Mouse (Mus musculus) thymus, adult 18-20 months (tissue): ENCODE results near the gene Myo3b.
"Not testable (repeated sequence)": the region's sequence is repeated elsewhere in the genome, so short reads cannot be mapped to it uniquely, and the experiment has no call there.

Experiments
- DNase-seq, 2 experiments: peaks; one replicate each; pipeline ENCODE4 v3.0.0; 2022; ENCODE audit warnings: mixed read lengths in 2 of 2

The Myo3b gene

DNA sequence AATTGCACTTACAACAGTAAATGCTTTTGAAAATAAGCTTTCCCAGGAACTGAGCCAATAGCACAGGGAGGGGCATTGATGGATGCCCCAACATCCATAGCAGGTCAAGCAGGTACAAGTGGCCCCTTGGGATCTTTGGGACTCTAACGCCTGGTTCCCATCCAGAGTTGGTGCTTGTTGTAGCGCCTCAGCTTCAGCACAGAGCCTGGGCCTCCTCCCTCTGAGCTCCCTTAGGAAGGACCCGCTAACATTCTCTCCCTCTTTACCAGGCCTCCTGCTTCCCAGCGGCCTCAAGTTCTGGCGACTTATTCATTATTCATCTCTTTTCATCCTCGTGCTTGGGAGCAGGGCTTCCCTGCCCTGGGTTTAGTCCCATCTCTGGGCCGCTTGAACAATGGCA, at the start of gene Myo3b:
Gene Myo3b (plus strand): TSS at position 375 of the 400 bp plus-strand sequence.
- DNase-seq = no peak

DNA sequence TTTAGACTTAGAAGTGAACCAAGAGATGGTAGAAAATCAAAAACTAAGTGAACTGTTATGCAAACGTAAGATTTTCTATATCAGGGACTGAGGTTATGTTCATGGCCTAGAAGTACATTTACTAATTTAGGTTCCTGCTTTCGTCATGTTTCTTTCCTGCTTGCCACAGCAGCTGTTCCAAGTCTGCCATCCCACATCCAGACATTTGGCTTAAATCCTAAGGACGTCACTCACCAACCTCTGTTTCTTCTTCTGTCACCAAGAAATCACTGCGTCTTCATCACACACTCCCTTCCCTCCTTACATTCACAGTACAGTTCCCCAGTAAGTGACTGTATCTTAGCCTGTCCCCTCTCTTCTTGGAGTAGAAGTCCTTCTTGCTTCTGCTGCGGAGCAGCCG, 49.7 kb upstream of the Myo3b start:
- DNase-seq = no peak

DNA sequence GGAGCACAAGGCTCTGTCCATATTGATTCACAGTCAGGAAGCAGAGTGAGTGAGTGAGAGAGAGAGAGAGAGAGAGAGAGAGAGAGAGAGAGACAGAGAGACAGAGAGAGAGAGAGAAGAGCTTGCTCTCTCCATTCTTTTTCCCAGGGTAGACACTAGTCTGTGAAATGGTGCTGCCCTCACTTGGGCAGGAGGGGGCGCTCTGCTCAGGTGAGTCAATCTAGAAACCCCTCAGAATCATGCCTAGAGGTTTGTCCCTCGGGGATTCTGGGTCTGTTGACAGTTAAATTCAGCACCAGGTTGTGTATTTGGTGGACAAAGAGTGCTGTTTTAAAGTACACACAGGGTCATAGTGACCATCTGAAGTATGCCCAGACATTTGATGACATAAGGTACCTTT, 48.3 kb upstream of the Myo3b start:
- no peak for DNase-seq

DNA sequence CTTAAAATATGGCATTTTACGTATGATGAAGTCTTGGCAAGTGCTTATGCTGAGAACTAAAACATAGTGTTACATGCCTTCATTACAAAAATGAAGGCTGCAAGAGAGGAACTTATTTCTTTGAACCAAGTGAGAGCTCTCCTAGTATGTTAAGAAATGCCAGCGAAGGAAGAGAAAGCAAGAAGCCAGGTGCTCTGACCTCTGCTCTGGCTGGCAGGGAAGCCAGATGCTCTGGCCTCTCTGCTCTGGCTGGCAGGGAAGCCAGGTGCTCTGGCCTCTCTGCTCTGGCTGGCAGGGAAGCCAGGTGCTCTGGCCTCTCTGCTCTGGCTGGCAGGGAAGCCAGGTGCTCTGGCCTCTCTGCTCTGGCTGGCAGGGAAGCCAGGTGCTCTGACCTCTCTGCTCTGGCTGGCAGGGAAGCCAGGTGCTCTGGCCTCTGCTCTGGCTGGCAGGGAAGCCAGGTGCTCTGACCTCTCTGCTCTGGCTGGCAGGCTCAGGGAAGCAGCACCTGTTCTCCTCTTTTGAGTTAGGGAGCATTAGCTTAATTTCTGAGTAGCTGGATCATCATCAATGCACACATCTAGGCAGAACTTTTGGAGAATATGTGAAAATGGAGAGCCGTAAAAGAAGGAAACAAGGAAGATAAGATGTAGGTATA, 44.7 kb upstream of the Myo3b start:
- DNase-seq = not testable (repeated sequence)

DNA sequence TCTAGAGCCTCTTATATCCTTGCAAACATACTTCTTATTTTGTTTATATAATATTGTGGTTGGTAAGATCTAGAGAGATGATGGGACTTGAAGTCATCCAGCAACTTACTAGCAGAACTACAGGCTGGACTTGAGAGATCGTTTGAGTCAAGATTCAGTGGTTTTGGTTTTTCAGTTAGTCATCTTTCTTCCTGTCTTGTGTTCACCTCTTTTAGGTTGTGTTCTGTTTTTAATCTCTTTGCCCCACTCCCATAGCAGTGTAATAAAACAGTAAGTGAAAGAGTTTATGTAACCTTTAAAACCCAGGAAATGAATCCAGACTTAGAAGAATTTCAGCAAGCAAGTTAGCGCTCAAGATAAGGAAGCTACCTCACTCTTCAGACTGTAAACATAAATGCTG, 44.1 kb upstream of the Myo3b start:
- DNase-seq = no peak

DNA sequence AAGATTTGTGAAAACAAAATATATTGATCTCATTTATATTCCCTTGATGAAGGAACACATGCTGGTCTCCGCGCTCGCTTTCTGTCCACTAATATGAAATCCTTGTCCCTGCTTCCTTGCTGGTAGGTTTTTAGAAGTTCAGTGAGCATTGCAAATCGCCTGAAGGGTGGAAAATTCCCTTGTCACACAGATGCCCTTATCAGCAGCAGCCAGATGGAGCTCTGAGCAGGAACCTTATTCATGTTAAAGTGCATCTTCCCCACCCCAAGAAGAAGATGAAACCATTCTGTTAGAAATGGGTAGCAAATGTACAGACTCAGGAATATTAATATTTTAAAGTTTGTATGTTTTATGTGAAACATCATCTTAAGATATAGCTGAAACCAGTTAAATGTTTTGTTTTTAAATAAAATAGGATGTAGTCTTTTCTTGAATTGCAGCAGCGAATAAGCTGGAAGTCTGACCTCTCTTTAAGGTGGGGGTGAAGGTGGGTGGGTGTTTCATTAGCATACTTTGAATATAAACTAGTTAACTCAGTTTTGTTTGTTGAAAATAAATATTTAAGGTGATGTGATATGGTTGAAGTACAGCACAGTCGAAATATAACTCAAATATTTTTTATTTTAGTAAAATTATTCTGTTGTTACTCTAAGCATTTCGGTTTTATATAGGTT, 39.7 kb upstream of the Myo3b start:
- no peak for DNase-seq

DNA sequence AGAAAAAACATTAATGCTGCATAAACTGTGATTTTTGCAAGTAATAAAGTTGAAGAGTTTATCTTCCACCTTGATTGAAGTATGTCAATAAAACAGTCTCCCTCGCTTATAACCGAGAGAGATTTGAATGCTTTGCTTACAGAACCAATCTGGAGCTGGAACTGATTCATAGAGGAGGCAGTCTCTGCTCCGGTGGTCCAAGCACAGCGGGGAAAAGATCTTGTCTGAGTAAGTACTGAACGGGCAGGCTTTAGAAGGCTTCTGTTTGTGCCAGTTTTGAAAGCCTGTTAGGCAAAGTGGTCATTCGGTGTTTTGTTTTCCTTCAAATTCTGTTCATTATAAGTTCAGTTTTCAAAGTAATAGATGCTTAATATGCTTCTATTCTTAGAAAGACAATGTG, 38.6 kb upstream of the Myo3b start:
- DNase-seq = no peak

DNA sequence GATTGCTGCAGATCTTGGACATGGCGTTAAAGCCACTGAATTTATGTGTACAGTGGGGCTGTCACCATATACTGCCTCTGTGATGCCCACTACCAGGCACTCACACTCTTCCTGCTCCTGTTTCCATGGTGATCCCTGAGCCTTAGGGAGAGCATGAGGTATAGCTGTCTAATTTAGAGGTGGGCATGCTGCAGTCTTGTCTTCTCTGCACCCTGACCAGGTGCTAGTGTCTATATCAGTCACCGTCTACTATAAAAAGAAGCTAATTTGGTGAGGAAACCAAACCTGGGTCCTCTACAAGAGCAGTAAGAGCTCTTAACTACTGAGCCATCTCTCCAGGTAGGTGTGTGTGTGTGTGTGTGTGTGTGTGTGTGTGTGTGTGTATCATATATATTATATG, 32.4 kb upstream of the Myo3b start:
- no peak for DNase-seq

DNA sequence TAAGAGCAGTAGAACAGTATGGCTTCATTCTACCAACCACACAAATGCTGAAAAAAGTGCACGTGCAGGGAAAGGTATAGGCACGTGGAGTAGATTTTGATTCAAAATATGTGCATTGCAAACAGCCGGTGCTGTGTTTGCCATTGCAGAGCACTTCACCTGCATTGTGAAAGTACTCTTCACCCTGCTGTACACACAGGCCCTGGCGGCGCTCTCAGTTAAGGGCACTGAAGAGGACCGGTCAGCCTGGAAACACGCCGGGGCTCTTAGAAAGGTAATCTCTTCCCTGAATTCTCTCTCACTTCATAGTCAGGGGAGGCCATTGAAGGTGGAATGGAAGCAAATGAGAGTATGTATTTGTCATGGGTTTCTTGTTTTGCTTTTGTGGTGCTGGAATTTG, 26.0 kb upstream of the Myo3b start:
- no peak for DNase-seq

DNA sequence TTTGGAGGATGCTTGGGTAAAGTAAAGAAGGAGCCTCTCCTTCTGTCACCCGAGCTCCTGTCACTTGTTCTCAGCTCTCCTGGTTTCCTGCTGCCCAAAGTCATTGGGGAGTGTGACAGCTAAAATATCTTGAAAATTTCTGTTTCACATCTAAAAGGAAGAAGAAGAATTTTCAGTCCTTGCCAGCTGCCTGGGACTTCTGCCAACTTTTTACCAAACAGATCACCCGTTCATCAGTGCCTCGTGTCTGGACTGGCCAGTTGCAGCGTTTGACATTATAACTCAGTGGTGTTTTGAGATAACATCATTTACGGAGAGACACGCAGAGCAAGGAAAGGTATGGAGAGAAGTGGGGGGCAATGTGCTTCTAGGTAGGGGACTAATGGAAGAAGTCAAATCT, 20.7 kb upstream of the Myo3b start:
- no peak for DNase-seq

DNA sequence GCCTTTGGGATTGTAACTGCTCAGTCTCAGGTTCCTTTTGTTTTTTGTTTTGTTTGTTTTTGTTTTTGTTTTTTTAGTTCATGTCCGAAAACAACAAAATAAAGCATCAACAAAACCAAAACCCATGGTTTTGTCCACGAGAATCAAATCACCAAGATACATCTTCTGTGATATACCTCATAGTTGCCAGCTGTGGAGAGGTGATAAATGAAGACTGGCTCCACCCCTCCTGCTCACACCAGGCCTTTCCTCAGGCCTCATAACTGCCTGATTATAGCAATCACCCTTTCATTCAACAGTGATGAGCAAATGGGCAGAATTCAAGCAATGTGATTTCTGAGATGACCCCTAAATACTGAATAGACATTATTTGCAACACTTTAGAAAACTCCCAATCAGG, 14.5 kb upstream of the Myo3b start:
- DNase-seq = no peak

DNA sequence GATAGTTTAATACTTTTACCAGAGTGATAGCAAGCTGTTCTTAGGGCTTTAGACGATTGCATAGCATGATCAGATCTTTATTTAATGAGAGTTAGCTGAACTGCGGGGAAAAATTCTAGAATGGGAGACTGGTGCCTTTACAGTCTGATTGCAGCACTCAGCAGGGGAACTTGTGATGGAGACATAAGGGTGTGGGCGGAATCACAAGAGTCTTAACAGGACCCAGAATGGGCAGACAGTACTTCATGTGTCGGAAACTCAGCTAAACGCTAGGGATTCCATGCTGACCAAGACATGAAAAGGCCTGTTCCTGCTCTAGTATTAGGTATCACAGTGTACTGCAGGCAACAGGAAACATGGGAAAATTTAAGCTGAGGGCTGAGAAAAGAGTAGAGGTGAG, 13.2 kb upstream of the Myo3b start:
- DNase-seq = no peak

DNA sequence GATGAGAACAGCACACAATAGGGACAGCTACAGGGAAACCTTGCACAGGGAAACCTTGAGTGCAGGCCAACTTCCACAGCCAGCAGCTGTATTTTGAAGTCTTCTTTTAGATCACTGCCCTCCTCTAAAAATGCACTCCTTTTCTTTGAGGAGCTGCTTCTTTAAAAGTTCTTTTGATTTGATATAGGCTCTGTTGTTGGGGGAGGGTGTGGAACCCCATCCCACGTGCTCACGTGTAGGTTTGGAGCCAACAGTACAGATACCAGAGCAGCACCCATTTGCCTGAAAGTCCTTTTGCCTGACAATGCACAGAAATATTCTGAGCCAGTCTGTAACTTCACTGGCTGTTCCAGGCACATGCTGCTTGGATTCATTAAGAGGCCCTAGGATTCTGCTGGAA, 7.5 kb upstream of the Myo3b start:
- no peak for DNase-seq

DNA sequence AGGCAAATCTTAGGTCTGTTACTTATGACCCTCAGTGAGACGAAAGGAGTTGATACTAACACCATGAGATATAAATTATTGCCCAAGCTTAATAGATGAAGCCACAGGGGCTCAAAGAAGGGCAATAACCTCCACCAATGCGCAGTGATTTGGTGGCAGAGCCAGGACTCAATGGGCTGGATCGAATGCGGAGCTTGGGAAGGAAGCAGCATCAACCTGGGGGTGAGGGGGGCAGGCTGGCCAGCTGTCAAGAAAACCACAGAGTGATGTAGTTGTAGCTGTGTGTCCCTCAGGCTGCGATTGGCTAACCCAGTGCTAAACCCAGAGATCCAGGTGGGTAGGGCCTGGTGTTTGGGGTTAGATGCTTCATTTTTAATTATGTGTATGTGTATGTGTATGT, 4.0 kb upstream of the Myo3b start:
- DNase-seq = no peak

DNA sequence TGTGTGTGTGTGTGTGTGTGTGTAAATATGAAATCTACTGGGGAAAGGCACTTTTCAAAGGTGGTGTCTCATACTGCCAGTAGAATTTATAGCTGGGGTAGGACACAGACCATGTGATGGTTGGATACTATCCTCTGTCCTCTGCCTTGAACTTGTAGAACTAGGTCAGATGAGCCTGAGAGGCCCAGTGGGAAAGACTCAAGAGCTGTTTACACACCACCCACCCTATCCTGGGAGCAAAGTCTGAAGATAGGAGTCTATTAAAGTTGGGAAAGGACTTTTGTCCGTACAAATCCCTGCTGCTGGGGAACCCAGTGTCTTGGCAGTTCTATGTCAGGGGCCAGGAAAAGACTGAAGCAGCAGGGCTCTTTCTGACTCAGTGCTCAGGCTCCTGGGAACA, 3.6 kb upstream of the Myo3b start:
- no peak for DNase-seq

DNA sequence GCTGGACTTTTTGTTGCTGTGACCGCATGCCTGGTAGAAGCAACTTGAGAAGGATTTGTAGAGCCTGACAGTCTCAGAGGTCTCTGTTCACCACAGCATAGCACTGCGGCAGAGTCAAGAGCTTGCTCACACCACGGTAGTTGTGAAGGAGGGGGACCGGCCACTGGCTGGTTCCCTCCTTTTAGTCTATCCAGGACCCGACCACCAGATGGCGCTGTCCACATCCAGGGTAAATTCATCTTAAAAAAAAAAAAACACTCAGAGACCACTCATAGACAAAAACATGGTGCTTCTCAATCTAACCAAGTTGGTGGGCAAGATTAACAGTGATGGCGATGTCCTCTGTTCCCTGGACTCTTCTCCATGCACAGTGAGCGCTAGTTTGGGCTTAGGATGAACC, 1.7 kb upstream of the Myo3b start:
- no peak for DNase-seq

DNA sequence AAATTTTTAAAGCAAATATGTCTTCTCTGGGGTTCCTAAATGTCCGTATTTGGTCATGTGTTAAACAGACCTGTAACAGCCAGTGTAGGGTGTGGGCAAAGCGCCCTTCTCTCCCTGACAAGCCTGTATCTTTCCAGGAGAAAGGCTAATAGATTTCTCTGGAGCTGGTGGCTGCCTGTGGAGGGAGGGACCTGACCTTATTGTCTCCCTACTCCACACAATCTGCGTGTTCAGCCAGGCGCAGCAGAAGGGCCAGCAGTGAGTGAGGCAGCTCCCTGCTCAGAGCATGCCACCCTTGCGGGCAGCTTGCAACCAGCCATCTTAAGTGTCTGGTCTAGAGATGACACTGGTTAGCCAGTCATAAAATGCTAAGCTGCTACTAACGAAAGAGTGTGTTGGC, 5.5 kb downstream of the Myo3b start:
- DNase-seq = no peak

DNA sequence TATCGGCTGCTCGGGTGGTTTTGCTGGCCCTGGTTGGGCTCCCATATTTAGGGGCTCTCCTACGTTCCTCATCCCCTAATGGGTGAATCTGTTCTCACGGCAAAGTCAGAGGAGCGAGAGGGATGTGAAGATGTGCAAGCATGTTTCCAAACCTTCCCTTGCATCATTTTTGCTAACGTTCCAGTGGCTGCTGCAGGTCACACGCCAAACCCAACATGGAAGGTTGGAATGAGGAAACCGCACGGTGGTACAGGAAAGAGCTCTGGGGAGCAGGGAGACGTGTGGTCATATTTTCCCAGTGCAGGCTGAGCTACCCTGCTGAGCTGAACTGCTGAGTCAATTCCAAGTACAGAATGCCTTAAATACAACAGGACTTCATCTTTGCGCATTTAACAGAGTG, 8.9 kb downstream of the Myo3b start:
- DNase-seq = no peak

DNA sequence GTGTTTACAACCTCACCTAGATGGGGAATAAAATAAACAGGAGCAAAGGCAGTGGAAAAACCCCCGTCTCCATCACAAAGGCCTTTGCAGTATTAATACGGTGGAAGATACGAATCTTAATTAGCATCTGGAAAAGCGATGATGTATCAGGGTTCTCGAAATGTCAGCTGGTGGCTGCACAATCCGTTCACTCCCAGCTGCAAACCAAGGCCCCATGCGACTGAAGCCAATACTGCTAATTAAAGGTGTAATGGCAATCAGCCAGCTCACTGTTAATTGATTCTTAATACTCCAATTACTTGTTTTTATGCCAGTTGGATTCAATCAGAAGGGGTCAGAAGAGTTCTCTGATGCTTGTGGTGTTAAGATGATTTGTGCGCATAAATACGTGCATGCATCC, 14.9 kb downstream of the Myo3b start:
- no peak for DNase-seq

DNA sequence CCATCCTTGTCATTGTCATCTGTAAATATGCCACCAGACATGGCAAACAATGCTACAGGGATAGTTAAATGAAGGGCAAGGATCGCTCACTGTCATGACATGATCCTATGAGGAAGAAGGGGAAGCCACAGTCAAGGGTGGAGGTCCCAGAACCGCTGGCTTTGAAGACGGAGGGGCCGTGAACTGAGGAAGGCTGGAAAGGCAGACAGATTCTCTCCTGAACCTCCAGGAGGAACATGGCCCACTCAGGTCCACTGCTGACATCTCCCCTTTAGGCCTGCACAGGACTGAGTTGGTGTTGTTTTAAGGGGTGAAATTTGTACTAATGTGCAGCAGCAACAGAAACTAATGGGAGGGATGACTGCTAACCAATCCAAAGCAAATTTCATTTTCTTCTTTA, 19.3 kb downstream of the Myo3b start:
- no peak for DNase-seq

DNA sequence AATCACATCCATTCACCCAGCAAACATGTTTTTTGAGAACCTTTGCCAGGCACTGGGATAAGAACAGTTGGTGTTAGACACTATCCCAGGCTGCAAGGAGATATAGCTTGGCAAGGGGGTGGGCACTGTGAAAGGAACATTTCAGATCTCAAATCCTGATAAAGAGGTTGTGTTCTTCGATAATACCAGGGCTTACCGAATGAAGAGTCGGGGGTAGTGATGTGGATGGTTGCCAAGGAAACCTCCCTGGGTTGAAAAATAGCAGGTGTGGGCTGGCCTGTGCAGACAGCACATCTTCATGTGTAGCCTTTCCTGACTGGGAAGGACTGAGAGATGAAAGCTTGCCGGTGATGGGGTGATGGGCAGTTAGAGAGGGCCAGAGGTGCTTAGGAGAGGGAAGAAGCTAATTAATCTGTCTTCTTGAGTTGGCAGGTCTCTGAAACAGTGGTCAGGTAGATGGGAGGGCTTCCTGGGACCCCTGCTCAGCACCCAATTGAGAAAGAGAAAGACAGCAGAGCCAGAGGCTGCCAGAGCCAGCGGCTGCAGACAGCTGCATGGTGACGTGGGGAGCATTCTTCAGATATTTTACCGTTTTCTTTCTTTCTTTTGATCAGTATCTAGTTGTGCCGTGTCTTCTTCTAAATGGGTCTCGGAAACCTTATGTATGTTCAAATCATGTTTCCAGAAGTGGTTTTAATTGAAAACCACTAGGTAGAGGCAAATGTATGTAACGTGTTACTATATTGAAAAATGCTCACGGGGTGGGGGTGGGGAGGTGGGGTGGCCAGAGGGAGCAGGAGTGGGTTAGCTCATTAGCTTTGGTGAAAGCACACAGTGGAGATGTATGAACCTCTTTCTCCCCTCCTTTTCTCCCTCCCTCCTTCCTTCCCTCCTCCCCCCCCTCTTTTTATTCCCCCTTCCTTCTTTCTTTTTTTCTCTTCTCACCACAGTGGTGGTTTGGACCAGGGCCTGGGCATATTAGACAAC, 21.7 kb downstream of the Myo3b start:
- no peak for DNase-seq

DNA sequence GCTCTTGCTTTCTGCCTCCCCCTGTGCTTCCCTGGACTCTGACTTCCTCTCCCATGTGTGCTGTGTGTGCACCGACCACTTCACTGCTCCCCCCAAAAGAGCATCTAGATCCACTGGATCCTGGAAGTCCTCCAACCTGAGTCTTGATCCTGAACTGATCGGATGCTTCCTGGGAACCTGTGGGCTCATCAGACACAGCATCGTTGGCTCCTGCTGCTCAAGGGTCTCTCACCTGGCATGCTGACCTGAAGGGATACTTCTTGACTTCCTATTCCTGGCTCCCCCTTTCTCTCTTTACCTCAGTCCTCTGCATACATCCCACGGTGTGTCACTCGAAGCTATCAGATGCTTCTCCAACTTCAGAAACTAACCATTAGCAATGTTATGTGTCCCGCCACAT, 26.2 kb downstream of the Myo3b start:
- DNase-seq = no peak

DNA sequence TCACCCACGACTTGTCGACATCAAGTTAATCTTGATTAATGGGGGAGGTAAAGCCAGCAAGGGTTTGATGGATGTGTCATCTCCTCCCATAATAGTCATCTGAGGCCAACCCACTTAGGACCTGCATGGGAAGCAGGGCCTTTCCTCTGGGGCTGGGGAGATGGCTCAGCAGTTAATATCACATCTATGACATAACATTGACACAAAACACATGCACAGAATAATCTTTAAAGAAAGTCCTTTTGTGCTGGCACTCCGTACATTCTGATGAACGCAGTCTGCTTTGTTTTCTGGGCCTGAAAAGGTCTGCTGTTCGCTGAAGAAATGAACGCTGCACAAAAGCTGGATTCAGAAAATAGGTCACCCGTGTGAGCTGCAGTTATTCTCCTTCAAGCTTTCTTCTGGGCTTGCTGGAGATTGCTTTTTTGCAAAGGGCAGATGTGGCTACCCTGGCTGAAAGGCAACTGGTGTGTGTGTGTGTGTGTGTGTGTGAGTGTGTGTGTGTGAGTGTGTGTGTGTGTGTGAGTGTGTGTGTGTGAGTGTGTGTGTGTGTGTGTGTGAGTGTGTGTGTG, 26.9 kb downstream of the Myo3b start:
- no peak for DNase-seq
